Mouse (Mus musculus) heart, embryonic 14.5 days (tissue): Measurements from ENCODE around the gene D6Ertd527e. TPM values are rescaled to one million over a fixed set of nuclear protein-coding genes. Genes with fewer than 3 reads are reported as not detected.

Source experiments
- ATAC-seq: fragments of 200-750 bp; cut with Nextera tagmentation; 2 replicates; pipeline ENCODE4 v1.8.0; 2017; ENCODE audit warnings: low read depth, moderate TSS enrichment; ENCODE audit not compliant: insufficient number of reproducible peaks, insufficient read depth, low FRiP score
- H3K27ac ChIP-seq, 2 experiments: fragments of 200-500 bp in 1 of 2; fragments of 300-500 bp in 1 of 2; sonication (generic) in 1 of 2; replicated peaks in 1 of 2; 2 replicates each; pipeline ENCODE4 v1.5.1; 2012 to 2014; ENCODE audit warnings: low read depth in 2 of 2, low read length in 2 of 2, control low read depth in 1 of 2, mild to moderate bottlenecking in 1 of 2, mixed read lengths in 1 of 2; ENCODE audit not compliant: control insufficient read depth in 1 of 2, insufficient read depth in 1 of 2
- H3K27me3 ChIP-seq: fragments of 300-500 bp; sonication (generic); 2 replicates; pipeline ENCODE4 v1.6.1; 2014; ENCODE audit warnings: mild to moderate bottlenecking, low read length, control low read depth; ENCODE audit not compliant: control insufficient read depth, insufficient read depth
- H3K36me3 ChIP-seq: fragments of 300-500 bp; sonication (generic); 2 replicates; pipeline ENCODE4 v1.6.1; 2014; ENCODE audit warnings: mild to moderate bottlenecking, control low read depth, low read length, mixed read lengths; ENCODE audit not compliant: control insufficient read depth, insufficient read depth
- H3K4me1 ChIP-seq, 2 experiments: fragments of 200-500 bp in 1 of 2; fragments of 300-500 bp in 1 of 2; sonication (generic) in 1 of 2; 2 replicates each; pipeline ENCODE4 v1.6.1; 2012 to 2014; ENCODE audit warnings: low read length in 2 of 2, control low read depth in 1 of 2, mixed read lengths in 1 of 2; ENCODE audit not compliant: control insufficient read depth in 2 of 2, insufficient read depth in 2 of 2
- H3K4me2 ChIP-seq: fragments of 300-500 bp; sonication (generic); 2 replicates; pipeline ENCODE4 v1.6.1; 2014; ENCODE audit warnings: mild to moderate bottlenecking, low read length
- H3K4me3 ChIP-seq, 2 experiments: fragments of 200-500 bp in 1 of 2; fragments of 300-500 bp in 1 of 2; sonication (generic) in 1 of 2; 2 replicates each; pipeline ENCODE4 v1.5.1; 2012 to 2014; ENCODE audit warnings: low read length in 2 of 2, mild to moderate bottlenecking in 2 of 2, control low read depth in 1 of 2, low read depth in 1 of 2, moderate library complexity in 1 of 2; ENCODE audit not compliant: control insufficient read depth in 1 of 2, insufficient read depth in 1 of 2
- H3K9ac ChIP-seq: fragments of 300-500 bp; sonication (generic); 2 replicates; pipeline ENCODE4 v1.6.1; 2014; ENCODE audit warnings: mild to moderate bottlenecking, low read length
- H3K9me3 ChIP-seq: fragments of 300-500 bp; sonication (generic); 2 replicates; pipeline ENCODE4 v1.6.1; 2016; ENCODE audit warnings: low read length, control low read depth; ENCODE audit not compliant: control insufficient read depth
- WGBS: fragments of 180-500 bp; shearing (Covaris S2); extraction: QIAGEN DNeasy Blood & Tissue Kit; methylation state at CpG from one replicate; pipeline ENCODE4 v1.1.7; 2014; 5-methylcytosine and 5-hydroxymethylcytosine counted together
- polyA plus RNA-seq: library from polyadenylated mRNA; unstranded; fragments of >200 nt; fragmentation: Nextera tagmentation; extraction: Ambion mirVana; gene quantifications from 2 replicates; pipeline ENCODE4 v1.2.1, GENCODE M21; 2014

Gene D6Ertd527e
- polyA plus RNA-seq, 1 experiment from 2014 or later: not detected

DNA sequence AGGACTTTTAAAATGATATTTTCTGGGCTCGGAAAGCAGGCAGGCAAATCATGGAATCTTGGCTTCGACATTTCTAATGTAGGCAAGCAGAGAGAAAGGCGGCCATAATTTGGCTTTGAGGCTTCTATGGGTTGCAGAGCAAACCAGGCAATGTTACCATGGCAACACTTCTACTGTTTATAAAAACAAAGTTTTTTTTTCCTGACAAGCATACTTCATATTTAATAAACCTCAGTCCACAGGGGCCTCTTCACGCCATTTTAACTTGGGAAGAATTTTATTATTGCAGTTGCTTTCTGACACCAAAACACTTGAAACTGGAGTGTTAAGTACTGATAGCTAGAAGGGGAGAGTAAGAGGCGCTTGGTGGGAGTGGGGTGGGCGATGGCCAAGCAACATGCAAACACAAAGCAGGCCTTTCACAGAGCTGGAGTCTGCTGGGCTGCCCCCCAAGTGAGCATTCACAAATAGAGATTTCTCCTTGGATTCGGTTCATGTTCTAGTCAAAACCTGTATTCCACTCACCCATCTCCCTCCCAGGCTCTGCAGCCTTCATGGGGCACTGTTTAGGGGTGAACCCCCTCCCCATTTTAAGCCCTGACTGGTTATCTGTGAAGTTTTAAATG is 4.8 kb upstream of the D6Ertd527e start:
- Histone ChIP-seq H3K4me3 (no peak overlapping the region), H3K36me3 (no peaks in the 10 kb centered on the region), H3K4me1 (peaks cover 15 to 19% of the 10 kb centered on the region in 2 experiments), H3K9ac (no peak overlapping the region), H3K27me3 (no peaks in the 10 kb centered on the region), H3K4me2 (no peak overlapping the region), H3K9me3 (no peaks in the 10 kb centered on the region), H3K27ac (peak overlapping the region in 1 of 2 experiments; percentile 15; a peak in 1 of 4 replicates)
- ATAC-seq: no peak
- WGBS: 38% methylated on average over 7 of the region's 7 CpGs

GRCm38 (mm10) chr6:87100297-87101020 is 4.1 kb upstream of the D6Ertd527e start:
- ATAC-seq: no peak
- peak overlapping the region in 1 of 2 experiments; percentile 15; a peak in 1 of 4 replicates for H3K27ac ChIP-seq
- no peaks in the 10 kb centered on the region for H3K9me3 ChIP-seq
- peaks cover 15 to 19% of the 10 kb centered on the region in 2 experiments for H3K4me1 ChIP-seq
- no peaks in the 10 kb centered on the region for H3K27me3 ChIP-seq
- H3K4me3 ChIP-seq: no peak overlapping the region
- 84% methylated on average over 9 of the region's 9 CpGs for WGBS
- peak overlapping the region; percentile 18; the same call in 1 of the 2 replicates for H3K9ac ChIP-seq
- H3K4me2 ChIP-seq: no peak overlapping the region
- no peaks in the 10 kb centered on the region for H3K36me3 ChIP-seq

GRCm38 (mm10) chr6:87101281-87101954 is 3.1 kb upstream of the D6Ertd527e start:
- H3K36me3 ChIP-seq: no peaks in the 10 kb centered on the region
- H3K4me2 ChIP-seq: peak overlapping the region; percentile 67
- 10% methylated on average over 12 of the region's 12 CpGs for WGBS
- no peaks in the 10 kb centered on the region for H3K9me3 ChIP-seq
- peak overlapping the region; percentile 24 to 30; a peak in 3 of 4 replicates for H3K4me3 ChIP-seq
- peak overlapping the region; percentile 52; the same call in 1 of the 2 replicates for H3K9ac ChIP-seq
- H3K4me1 ChIP-seq: peaks cover 15 to 19% of the 10 kb centered on the region in 2 experiments
- no peak overlapping the region for H3K27ac ChIP-seq
- ATAC-seq: no peak; the same call in 1 of the 2 replicates
- no peaks in the 10 kb centered on the region for H3K27me3 ChIP-seq

GRCm38 (mm10) chr6:87101955-87102353 is 2.6 kb upstream of the D6Ertd527e start:
- H3K27ac ChIP-seq: peak overlapping the region; percentile 48 to 61; a peak in 2 of 4 replicates
- H3K36me3 ChIP-seq: no peaks in the 10 kb centered on the region
- no peak for ATAC-seq
- no peak overlapping the region for H3K9ac ChIP-seq
- no peaks in the 10 kb centered on the region for H3K9me3 ChIP-seq
- H3K4me1 ChIP-seq: peaks cover 15 to 19% of the 10 kb centered on the region in 2 experiments
- no peaks in the 10 kb centered on the region for H3K27me3 ChIP-seq
- H3K4me2 ChIP-seq: no peak overlapping the region
- H3K4me3 ChIP-seq: no peak overlapping the region
- 17% methylated on average over 4 of the region's 4 CpGs for WGBS

DNA sequence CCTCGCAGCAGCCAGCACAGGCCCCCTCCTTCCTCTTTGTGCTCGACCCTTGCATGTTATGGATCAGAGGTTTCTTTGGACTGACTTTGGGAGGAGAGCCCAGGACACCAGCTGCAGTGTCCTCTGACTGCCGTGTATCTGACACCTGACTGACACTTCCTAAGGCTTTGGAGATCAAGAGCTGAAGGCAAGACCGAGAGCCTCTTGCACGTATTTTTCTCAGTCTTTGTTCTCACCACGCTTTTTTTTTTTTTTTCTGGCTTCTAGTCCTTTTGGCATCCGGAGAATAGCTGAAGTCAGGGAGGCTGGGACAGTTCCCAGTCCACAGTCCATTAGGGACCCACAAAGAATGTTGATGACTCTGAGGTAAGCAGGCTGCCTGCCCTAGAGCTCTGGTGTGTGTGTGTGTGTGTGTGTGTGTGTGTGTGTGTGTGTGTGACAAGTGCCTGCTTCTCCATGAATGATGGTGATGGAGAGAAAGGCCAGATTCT is 2.1 kb upstream of the D6Ertd527e start:
- Histone ChIP-seq H3K4me2 (no peak overlapping the region), H3K27me3 (no peaks in the 10 kb centered on the region), H3K4me1 (peaks cover 15 to 19% of the 10 kb centered on the region in 2 experiments), H3K36me3 (no peaks in the 10 kb centered on the region), H3K27ac (peak overlapping the region; percentile 48 to 61; a peak in 3 of 4 replicates), H3K4me3 (no peak overlapping the region), H3K9me3 (no peaks in the 10 kb centered on the region), H3K9ac (no peak overlapping the region)
- WGBS: 23% methylated on average over 7 of the region's 7 CpGs
- ATAC-seq: no peak

- no peaks in the 10 kb centered on the region for H3K9me3 ChIP-seq
- H3K36me3 ChIP-seq: no peaks in the 10 kb centered on the region
- no peak overlapping the region for H3K27ac ChIP-seq
- no peak for ATAC-seq
- H3K4me3 ChIP-seq: no peak overlapping the region
- H3K4me2 ChIP-seq: no peak overlapping the region
- H3K4me1 ChIP-seq: peaks cover 15 to 19% of the 10 kb centered on the region in 2 experiments
- no peaks in the 10 kb centered on the region for H3K27me3 ChIP-seq
- 82% methylated on average over 1 of the region's 1 CpGs for WGBS
- no peak overlapping the region for H3K9ac ChIP-seq
Observed at GRCm38 (mm10) chr6:87103314-87103713, 1.2 kb upstream of the D6Ertd527e start.

DNA sequence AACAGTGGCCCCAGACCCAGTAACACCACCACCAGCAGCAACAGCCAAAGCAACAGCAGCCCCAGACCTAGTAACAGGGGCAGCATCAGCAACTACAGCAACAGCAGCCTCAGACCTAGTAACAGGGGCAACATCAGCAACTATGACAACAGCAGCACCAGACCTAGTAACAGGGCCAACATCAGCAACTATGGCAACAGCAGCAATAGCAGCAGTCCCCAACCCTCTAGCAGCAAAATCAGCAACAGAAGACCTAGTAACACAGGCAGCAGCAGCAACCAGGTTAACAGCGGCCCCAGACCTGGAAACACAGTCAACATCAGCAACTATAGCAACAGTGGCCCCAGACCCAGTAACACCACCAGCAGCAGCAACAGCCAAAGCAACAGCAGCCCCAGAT is 6.9 kb downstream of the D6Ertd527e start:
- H3K4me2 ChIP-seq: no peak overlapping the region
- H3K4me1 ChIP-seq: no peaks in the 10 kb centered on the region; a peak in 1 of 4 replicates
- 80% methylated on average over 1 of the region's 1 CpGs for WGBS
- peak overlapping the region in 1 of 2 experiments; percentile 24; a peak in 1 of 4 replicates for H3K27ac ChIP-seq
- no peaks in the 10 kb centered on the region for H3K9me3 ChIP-seq
- H3K9ac ChIP-seq: no peak overlapping the region
- no peaks in the 10 kb centered on the region for H3K36me3 ChIP-seq
- no peaks in the 10 kb centered on the region for H3K27me3 ChIP-seq
- ATAC-seq: no peak
- H3K4me3 ChIP-seq: no peak overlapping the region
